Mouse (Mus musculus): ENCODE measurements around the gene Timmdc1. TPM values are rescaled to one million over a fixed set of nuclear protein-coding genes. Genes with fewer than 3 reads are reported as not detected.
A peak's percentile ranks its signal among the peaks of the same experiment; 100 is the strongest.

Gene Timmdc1
- total RNA-seq (2021), result 10 to 100 TPM; 29.3 to 34.7 TPM

- DNase-seq (ENCODE audit: extremely low spot score in 1 of 2, low spot score in 1 of 2), result peak; percentile 90 to 93
These were observed at the start of gene Timmdc1 for GRCm38 (mm10) chr16:38522129-38523084. Gene Timmdc1 (minus strand): TSS chr16:38522663.

DNA sequence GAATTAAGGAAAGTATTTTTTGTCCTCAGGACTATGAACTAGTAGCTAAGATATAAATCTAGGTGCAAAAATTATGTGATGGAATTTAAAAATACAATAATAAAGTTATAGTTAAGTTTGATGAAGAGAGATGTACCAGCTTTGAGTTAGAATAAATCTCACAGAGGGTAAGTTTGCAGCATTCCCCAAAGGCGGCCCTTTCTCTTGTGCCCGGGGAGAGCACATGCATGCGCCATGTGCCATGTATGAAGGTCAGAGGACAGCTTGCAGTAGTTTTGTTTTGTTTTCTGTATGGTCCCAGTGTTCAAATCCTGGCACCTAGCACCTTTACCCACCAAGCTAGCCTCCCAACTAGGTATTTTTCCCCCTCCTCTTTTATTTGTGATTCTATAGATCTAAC lies 49.0 kb upstream of the Timmdc1 start:
- no peak for DNase-seq (ENCODE audit: extremely low spot score in 1 of 2, low spot score in 1 of 2)

GRCm38 (mm10) chr16:38568192-38568591 lies 45.7 kb upstream of the Timmdc1 start:
- no peak for DNase-seq (ENCODE audit: extremely low spot score in 1 of 2, low spot score in 1 of 2)

- DNase-seq (ENCODE audit: extremely low spot score in 1 of 2, low spot score in 1 of 2), result no peak
These were observed 41.1 kb upstream of the Timmdc1 start for GRCm38 (mm10) chr16:38563516-38563915.

GRCm38 (mm10) chr16:38562968-38563327 lies 40.5 kb upstream of the Timmdc1 start:
- no peak for DNase-seq (ENCODE audit: extremely low spot score in 1 of 2, low spot score in 1 of 2)

DNA sequence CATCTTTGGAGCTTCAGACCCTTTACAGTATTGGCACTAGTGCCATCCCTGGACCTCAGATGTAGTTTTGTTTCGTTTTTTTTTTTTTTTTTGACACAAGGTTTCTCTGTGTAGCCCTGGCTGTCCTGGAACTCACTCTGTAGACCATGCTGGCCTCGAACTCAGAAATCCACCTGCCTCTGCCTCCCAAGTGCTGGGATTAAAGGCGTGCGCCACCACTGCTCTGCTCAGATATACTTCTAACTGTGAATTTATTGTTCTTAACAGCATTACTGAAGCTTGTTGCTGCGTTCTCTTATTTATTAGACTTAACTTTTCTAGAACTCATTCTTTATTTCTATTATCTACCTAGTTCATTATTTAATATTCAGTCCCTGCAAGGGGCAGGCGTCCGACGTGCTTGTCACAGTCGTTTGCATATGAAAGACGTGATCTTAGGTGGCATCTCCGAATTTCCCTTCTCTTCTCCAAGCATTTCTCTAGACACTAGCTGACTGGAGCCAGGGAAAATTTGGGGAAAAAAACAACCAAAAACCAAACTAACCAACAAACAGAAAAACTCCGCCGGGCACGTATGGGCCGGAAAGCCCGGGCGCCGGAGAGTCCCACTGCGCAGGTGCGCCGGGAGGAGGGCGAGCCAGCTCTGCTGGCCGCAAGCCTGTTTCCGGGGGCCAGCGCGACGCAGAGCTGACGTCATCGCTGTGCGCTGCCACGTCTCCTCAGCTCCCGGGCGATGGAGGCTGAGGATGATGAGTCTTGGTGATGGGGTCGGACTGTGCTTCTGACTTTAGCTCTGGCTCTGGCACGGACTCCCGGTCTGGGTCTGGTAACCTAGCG lies 39.9 kb upstream of the Timmdc1 start:
- DNase-seq (ENCODE audit: extremely low spot score in 1 of 2, low spot score in 1 of 2), result peak; percentile 93 to 96

- no peak for DNase-seq (ENCODE audit: extremely low spot score in 1 of 2, low spot score in 1 of 2)
These were observed 35.8 kb upstream of the Timmdc1 start, which contains the start of gene Tmem39a for GRCm38 (mm10) chr16:38558221-38558748. Gene Tmem39a (plus strand): TSS chr16:38558698.

DNA sequence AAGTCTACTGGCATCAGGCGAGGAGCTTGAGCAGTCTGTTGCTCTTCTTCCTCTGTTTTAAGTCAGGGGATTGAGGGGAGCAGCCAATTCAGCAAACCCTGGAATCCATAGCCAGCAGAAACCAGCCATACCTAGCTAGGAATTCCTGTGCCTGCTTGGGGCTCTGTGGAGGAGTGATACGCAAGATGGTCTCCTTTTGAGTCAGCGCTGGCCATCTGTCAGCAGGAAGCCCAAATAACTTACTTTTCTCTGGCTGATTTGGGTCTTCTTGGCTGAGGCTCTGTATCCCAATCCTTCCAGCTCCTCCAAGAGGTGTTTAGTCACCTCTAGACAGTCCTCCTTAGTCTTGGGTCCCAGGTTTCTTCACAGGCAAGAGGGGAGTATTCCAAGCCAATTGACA lies 33.5 kb upstream of the Timmdc1 start:
- DNase-seq (ENCODE audit: extremely low spot score in 1 of 2, low spot score in 1 of 2), result no peak

GRCm38 (mm10) chr16:38549479-38550396 lies 27.3 kb upstream of the Timmdc1 start, which contains the start of gene Poglut1:
Gene Poglut1 (minus strand): TSS chr16:38550258.
- DNase-seq (ENCODE audit: extremely low spot score in 1 of 2, low spot score in 1 of 2), result peak; percentile 71 to 75

DNA sequence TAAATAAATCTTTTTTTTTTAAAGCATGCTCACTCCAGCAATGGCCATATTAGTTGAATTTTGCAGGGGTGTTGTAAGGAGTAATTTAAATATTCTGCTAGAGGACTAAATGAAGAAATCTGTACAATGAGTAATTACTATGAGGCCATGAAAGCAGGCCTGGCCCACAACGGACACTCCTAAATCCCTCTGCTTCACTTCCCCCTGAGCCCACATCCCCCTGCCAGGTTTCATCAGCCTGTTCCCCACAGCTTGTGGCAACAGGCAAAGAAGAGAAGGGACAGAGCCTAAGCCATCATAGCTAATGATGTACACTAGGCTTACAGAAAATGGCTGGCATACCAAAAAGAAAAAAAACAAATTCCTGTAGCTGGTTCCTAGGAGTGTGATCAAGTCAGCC lies 25.5 kb upstream of the Timmdc1 start:
- no peak for DNase-seq (ENCODE audit: extremely low spot score in 1 of 2, low spot score in 1 of 2)

GRCm38 (mm10) chr16:38538716-38539380 lies 16.4 kb upstream of the Timmdc1 start:
- DNase-seq (ENCODE audit: extremely low spot score in 1 of 2, low spot score in 1 of 2), result no peak

DNA sequence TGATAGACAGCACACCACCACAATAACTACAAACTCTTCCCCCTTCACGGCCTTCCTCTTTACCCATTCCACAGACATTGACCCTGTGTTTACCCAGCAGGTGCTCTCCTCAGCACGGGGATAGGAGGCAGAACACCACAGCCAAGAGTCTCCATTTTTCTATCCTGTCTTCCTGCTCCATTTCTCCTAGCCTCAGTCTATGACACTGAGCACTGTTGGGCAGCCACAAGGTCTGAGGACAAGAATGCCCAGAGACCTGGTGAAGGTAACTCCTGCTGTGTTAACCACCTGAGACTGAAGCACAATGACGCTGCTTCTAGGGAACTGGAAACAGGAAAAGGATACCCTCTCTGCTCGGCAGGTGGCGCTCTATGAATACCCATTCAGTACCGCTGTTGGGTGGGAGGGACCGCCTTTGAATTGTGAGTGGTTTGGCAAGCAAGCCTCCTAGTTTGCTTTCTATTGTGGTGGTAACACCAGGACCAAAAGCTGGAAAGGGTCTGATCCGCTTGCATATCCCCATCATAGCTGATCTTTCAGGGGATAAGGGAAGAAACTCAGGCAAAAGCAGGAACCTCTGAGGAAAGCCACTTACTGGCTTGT lies 14.2 kb upstream of the Timmdc1 start:
- peak; percentile 53 to 86 for DNase-seq (ENCODE audit: extremely low spot score in 1 of 2, low spot score in 1 of 2)

- DNase-seq (ENCODE audit: extremely low spot score in 1 of 2, low spot score in 1 of 2), result no peak
These were observed 3.8 kb upstream of the Timmdc1 start for GRCm38 (mm10) chr16:38526264-38526663.

GRCm38 (mm10) chr16:38521211-38521987 lies 1.1 kb downstream of the Timmdc1 start:
- no peak for DNase-seq (ENCODE audit: extremely low spot score in 1 of 2, low spot score in 1 of 2)

- no peak for DNase-seq (ENCODE audit: extremely low spot score in 1 of 2, low spot score in 1 of 2)
These were observed 3.3 kb downstream of the Timmdc1 start for GRCm38 (mm10) chr16:38519140-38519539.

DNA sequence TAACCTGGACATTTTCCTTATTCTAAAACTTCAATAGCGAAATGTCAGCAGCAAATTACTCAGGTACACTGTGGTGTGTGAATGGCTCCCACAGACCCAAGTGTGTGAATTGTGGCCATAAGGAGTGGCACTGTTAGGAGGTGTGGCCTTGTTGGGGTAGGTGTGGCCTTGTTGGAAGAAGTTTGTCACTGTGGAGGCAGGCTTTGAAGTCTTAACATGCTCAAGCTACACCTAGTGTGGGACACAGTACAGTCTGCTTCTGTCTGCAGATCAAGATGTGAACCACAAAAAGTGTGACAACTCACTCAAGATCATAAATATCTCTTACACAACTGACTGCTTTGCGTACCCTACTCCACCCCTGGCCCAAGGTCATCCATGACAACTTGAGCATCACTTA lies 11.6 kb downstream of the Timmdc1 start:
- DNase-seq (ENCODE audit: extremely low spot score in 1 of 2, low spot score in 1 of 2), result no peak

- DNase-seq (ENCODE audit: extremely low spot score in 1 of 2, low spot score in 1 of 2), result peak; percentile 42 to 58
These were observed 16.3 kb downstream of the Timmdc1 start for GRCm38 (mm10) chr16:38506041-38506634.

DNA sequence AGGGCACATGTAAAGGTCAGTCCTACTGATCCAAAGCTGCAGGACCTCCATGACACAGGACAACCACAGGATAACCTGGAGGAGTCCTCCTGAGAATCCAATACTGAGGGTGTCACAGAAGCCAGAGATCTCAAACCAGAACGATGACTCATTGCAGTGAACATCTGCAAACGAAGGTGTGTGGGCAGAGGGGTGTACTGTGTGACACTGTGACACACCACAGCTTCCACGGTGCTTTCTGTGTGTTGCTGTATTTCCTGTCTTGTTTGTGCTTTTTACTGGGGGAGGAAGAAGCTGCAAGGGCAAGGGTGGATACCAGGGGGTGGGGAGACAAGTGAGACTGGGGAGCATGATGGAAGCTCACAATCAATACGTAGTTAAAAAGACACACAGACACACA lies 18.9 kb downstream of the Timmdc1 start:
- no peak for DNase-seq (ENCODE audit: extremely low spot score in 1 of 2, low spot score in 1 of 2)
